Mouse (Mus musculus) forebrain, embryonic 11.5 days (tissue): ENCODE data around the gene Olfr1357. TPM values are rescaled to one million over a fixed set of nuclear protein-coding genes. Genes with fewer than 3 reads are reported as not detected.

Source experiments
- ATAC-seq: fragments of 200-750 bp; cut with Nextera tagmentation; replicated peaks from 2 replicates; pipeline ENCODE4 v1.8.0; 2017; ENCODE audit warnings: moderate TSS enrichment; ENCODE audit not compliant: low FRiP score
- DNase-seq: peaks from one replicate; pipeline ENCODE4 v3.0.0-alpha.2; 2017; ENCODE audit warnings: low spot score
- H3K27ac ChIP-seq: fragments of 300-500 bp; sonication (generic); 2 replicates; pipeline ENCODE4 v1.5.1; 2014; ENCODE audit warnings: low read depth, low read length
- H3K27me3 ChIP-seq: fragments of 300-500 bp; sonication (generic); 2 replicates; pipeline ENCODE4 v1.6.1; 2014; ENCODE audit warnings: mild to moderate bottlenecking, low read length, mixed read lengths; ENCODE audit not compliant: control insufficient read depth, insufficient read depth
- H3K36me3 ChIP-seq: fragments of 300-500 bp; sonication (generic); 2 replicates; pipeline ENCODE4 v1.6.1; 2014; ENCODE audit warnings: mild to moderate bottlenecking, low read length, moderate library complexity, mixed read lengths; ENCODE audit not compliant: control insufficient read depth, insufficient read depth
- H3K4me1 ChIP-seq: fragments of 300-500 bp; sonication (generic); replicated peaks from 2 replicates; pipeline ENCODE4 v1.6.1; 2014; ENCODE audit warnings: low read length, mixed read lengths; ENCODE audit not compliant: control insufficient read depth, insufficient read depth
- H3K4me2 ChIP-seq: fragments of 300-500 bp; sonication (generic); 2 replicates; pipeline ENCODE4 v1.6.1; 2014; ENCODE audit warnings: low read depth, mild to moderate bottlenecking, low read length, moderate library complexity, mixed read lengths; ENCODE audit not compliant: severe bottlenecking
- H3K4me3 ChIP-seq: fragments of 300-500 bp; sonication (generic); 2 replicates; pipeline ENCODE4 v1.5.1; 2014; ENCODE audit warnings: low read depth, low read length
- H3K9ac ChIP-seq: fragments of 300-500 bp; sonication (generic); 2 replicates; pipeline ENCODE4 v1.6.1; 2014; ENCODE audit warnings: low read length
- H3K9me3 ChIP-seq: fragments of 300-500 bp; sonication (generic); 2 replicates; pipeline ENCODE4 v1.6.1; 2016; ENCODE audit warnings: low read length, mixed read lengths; ENCODE audit not compliant: control insufficient read depth
- WGBS: fragments of 180-500 bp; shearing (Covaris S2); extraction: QIAGEN DNeasy Blood & Tissue Kit; methylation state at CpG from one replicate; pipeline ENCODE4 v1.1.7; 2014; 5-methylcytosine and 5-hydroxymethylcytosine counted together
- polyA plus RNA-seq: library from polyadenylated mRNA; unstranded; fragments of >200 nt; fragmentation: Nextera tagmentation; extraction: Ambion mirVana; gene quantifications from 2 replicates; pipeline ENCODE4 v1.2.1, GENCODE M21; 2014

Olfr1357 gene
- polyA plus RNA-seq, 1 experiment from 2014 or later: not detected

GRCm38 (mm10) chr10:78599865-78600264 is 18.0 kb downstream of the Olfr1357 start:
- no peak for DNase-seq
- Histone ChIP-seq H3K36me3 (no peaks in the 10 kb centered on the region), H3K4me1 (no peaks in the 10 kb centered on the region), H3K9ac (no peak overlapping the region), H3K27ac (no peak overlapping the region), H3K27me3 (no peaks in the 10 kb centered on the region), H3K9me3 (no peaks in the 10 kb centered on the region), H3K4me3 (no peak overlapping the region), H3K4me2 (no peak overlapping the region)
- 86% methylated on average over 5 of the region's 5 CpGs for WGBS
- no peak for ATAC-seq

GRCm38 (mm10) chr10:78594566-78594965 is 23.3 kb downstream of the Olfr1357 start:
- no peaks in the 10 kb centered on the region for H3K9me3 ChIP-seq
- no peak overlapping the region for H3K4me2 ChIP-seq
- H3K27ac ChIP-seq: no peak overlapping the region
- H3K4me1 ChIP-seq: peaks cover 7% of the 10 kb centered on the region
- H3K36me3 ChIP-seq: no peaks in the 10 kb centered on the region
- H3K4me3 ChIP-seq: no peak overlapping the region
- H3K27me3 ChIP-seq: no peaks in the 10 kb centered on the region
- ATAC-seq (no peak), DNase-seq (no peak)
- H3K9ac ChIP-seq: no peak overlapping the region

DNA sequence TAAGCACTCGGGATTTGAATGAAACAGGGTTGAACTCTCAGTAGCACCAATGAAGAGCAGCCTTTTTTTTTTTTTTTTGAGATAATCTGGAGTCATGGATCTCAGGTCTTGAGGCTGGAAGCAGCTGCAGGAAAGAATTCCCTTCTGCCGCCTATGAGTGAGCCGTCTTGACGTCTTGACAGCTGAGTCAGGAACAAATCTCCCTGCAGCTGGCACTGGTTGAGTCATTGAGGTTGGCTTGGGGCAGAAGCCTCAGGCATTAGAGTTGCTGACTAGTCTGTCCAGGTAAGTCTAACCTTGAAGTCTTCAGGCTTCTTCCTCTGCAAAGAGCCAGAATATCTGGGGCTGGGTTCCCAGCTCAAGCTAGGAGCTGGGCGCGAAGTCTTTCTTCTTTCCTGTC is 23.7 kb downstream of the Olfr1357 start:
- ATAC-seq: no peak
- WGBS: 84% methylated on average over 6 of the region's 6 CpGs
- Histone ChIP-seq H3K9ac (no peak overlapping the region), H3K4me1 (peaks cover 7% of the 10 kb centered on the region), H3K27ac (no peak overlapping the region), H3K9me3 (no peaks in the 10 kb centered on the region), H3K27me3 (no peaks in the 10 kb centered on the region), H3K4me2 (no peak overlapping the region), H3K4me3 (no peak overlapping the region), H3K36me3 (no peaks in the 10 kb centered on the region)
- peak; percentile 32 for DNase-seq

GRCm38 (mm10) chr10:78593736-78594135 is 24.1 kb downstream of the Olfr1357 start:
- ATAC-seq (no peak), DNase-seq (peak; percentile 14)
- Histone ChIP-seq H3K9ac (no peak overlapping the region), H3K36me3 (no peaks in the 10 kb centered on the region), H3K9me3 (no peaks in the 10 kb centered on the region), H3K4me1 (peaks cover 7% of the 10 kb centered on the region), H3K4me2 (no peak overlapping the region), H3K4me3 (no peak overlapping the region), H3K27me3 (no peaks in the 10 kb centered on the region), H3K27ac (no peak overlapping the region)
- WGBS: 91% methylated on average over 5 of the region's 5 CpGs

GRCm38 (mm10) chr10:78592856-78593379 is 25.0 kb downstream of the Olfr1357 start:
- ATAC-seq: no peak
- 86% methylated on average over 4 of the region's 4 CpGs for WGBS

DNA sequence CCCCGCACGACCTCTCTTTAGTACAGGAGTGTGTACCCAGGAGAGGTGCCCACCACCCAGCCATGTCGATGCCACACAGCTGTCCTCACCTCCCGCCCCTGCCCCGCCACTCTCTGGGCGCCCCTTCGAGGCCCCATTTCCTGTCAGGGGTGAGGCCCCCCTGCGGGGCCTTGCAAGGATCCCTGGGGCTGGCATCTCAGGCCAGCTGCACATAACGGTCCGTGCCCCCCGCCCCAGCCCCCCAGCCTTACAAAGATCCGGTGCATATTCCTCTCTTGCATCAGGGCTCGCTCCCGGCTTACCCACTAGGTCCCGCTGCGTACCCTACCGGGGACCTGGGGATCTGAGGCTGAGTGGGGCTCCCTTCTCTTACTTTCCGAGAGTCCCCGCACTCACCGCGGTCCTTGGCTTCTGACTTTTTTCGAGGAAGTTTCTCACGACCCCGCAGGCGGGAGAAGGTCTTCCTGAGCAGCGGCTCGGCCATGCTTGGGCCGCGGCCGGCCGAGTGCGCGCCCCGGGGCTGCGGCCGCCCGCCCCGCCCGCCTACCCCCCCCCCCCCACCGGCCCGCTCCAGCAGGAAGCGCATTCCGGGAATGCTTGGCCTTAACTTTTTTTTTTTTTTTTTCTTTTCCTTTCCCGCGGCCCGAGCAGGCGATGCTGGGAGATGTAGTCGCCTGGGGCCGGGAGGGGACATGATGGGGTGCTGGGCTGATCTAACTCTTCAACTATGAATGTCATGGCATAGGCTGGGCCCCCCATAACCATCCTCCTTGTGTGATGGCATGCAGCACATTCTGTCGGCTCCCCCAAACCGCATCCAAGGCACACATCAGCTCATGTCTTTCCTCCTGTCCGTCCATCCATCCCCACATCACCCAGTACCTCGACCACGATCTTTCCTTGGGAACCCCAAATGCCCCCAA is 26.2 kb downstream of the Olfr1357 start, which contains the start of gene Syde1:
Syde1 (minus strand) TSS at position 559 of the 923 bp plus-strand sequence.
- no peaks in the 10 kb centered on the region for H3K36me3 ChIP-seq
- no peaks in the 10 kb centered on the region for H3K9me3 ChIP-seq
- no peaks in the 10 kb centered on the region for H3K27me3 ChIP-seq
- H3K9ac ChIP-seq: peak within 1 kb of the TSS; percentile 75
- peak within 1 kb of the TSS; percentile 58 for H3K4me3 ChIP-seq
- H3K4me1 ChIP-seq: peaks cover 7% of the 10 kb centered on the region
- ATAC-seq (peak; percentile 76), DNase-seq (peak; percentile 76)
- peak within 1 kb of the TSS; percentile 86 for H3K4me2 ChIP-seq
- peak within 1 kb of the TSS; percentile 18; the same call in 1 of the 2 replicates for H3K27ac ChIP-seq
- WGBS: 6% methylated on average over 39 of the region's 54 CpGs

More at GRCm38 (mm10) chr10:78592856-78593379, 25.0 kb downstream of the Olfr1357 start:
- Histone ChIP-seq H3K9me3 (no peaks in the 10 kb centered on the region), H3K4me2 (no peak overlapping the region), H3K4me1 (peaks cover 7% of the 10 kb centered on the region), H3K9ac (no peak overlapping the region), H3K27ac (no peak overlapping the region), H3K36me3 (no peaks in the 10 kb centered on the region), H3K4me3 (no peak overlapping the region), H3K27me3 (no peaks in the 10 kb centered on the region)
- DNase-seq: peak; percentile 19

GRCm38 (mm10) chr10:78590744-78591143 is 27.1 kb downstream of the Olfr1357 start:
- Histone ChIP-seq H3K27me3 (no peaks in the 10 kb centered on the region), H3K4me3 (peak overlapping the region; percentile 58), H3K9ac (peak overlapping the region; percentile 75), H3K27ac (no peak overlapping the region), H3K36me3 (peaks cover 2% of the 10 kb centered on the region; the same call in 1 of the 2 replicates), H3K4me2 (peak overlapping the region; percentile 86), H3K4me1 (peaks cover 7% of the 10 kb centered on the region), H3K9me3 (no peaks in the 10 kb centered on the region)
- WGBS: 49% methylated on average over 9 of the region's 9 CpGs
- ATAC-seq (0 out of 2 replicates have a peak, but pooled peaks have one; percentile 34), DNase-seq (no peak)

GRCm38 (mm10) chr10:78589901-78590300 is 28.0 kb downstream of the Olfr1357 start:
- no peak overlapping the region for H3K4me2 ChIP-seq
- H3K27ac ChIP-seq: no peak overlapping the region
- DNase-seq (no peak), ATAC-seq (no peak)
- no peaks in the 10 kb centered on the region for H3K27me3 ChIP-seq
- no peaks in the 10 kb centered on the region for H3K9me3 ChIP-seq
- H3K36me3 ChIP-seq: peaks cover 2% of the 10 kb centered on the region; the same call in 1 of the 2 replicates
- WGBS: 92% methylated on average over 8 of the region's 8 CpGs
- peaks cover 7% of the 10 kb centered on the region for H3K4me1 ChIP-seq
- H3K4me3 ChIP-seq: no peak overlapping the region
- no peak overlapping the region for H3K9ac ChIP-seq
